Mouse (Mus musculus) embryonic facial prominence, embryonic 10.5 days (tissue): ENCODE measurements at regions not wholly inside any gene's neighbourhood (a gene's known extent, or its start where the extent isn't known, plus 50 kb on each side); places are given as distances from the start of the nearest gene placed in this dataset.

Experiments used
- DNase-seq: peaks from one replicate; pipeline ENCODE4 v3.0.0-alpha.2; 2017; ENCODE audit warnings: low spot score
- H3K27ac ChIP-seq: fragments of 300-500 bp; sonication (generic); replicated peaks from 2 replicates; pipeline ENCODE4 v1.5.1; 2016; ENCODE audit warnings: mild to moderate bottlenecking
- H3K27me3 ChIP-seq: fragments of 300-500 bp; sonication (generic); replicated peaks from 2 replicates; pipeline ENCODE4 v1.6.1; 2016; ENCODE audit warnings: low read depth, mild to moderate bottlenecking; ENCODE audit not compliant: poor library complexity, severe bottlenecking
- H3K36me3 ChIP-seq: fragments of 300-500 bp; sonication (generic); replicated peaks from 2 replicates; pipeline ENCODE4 v1.6.1; 2016; ENCODE audit warnings: mild to moderate bottlenecking, moderate library complexity
- H3K4me1 ChIP-seq: fragments of 300-500 bp; sonication (generic); 2 replicates; pipeline ENCODE4 v1.6.1; 2016
- H3K4me3 ChIP-seq: fragments of 300-500 bp; sonication (generic); 2 replicates; pipeline ENCODE4 v1.5.1; 2016; ENCODE audit warnings: mild to moderate bottlenecking, moderate library complexity
- H3K9me3 ChIP-seq: fragments of 300-500 bp; sonication (generic); 2 replicates; pipeline ENCODE4 v1.6.1; 2016; ENCODE audit warnings: mild to moderate bottlenecking
- WGBS: fragments of 180-500 bp; shearing (Covaris S2); methylation state at CpG from one replicate; pipeline ENCODE4 v1.1.7; 2016; 5-methylcytosine and 5-hydroxymethylcytosine counted together

DNA sequence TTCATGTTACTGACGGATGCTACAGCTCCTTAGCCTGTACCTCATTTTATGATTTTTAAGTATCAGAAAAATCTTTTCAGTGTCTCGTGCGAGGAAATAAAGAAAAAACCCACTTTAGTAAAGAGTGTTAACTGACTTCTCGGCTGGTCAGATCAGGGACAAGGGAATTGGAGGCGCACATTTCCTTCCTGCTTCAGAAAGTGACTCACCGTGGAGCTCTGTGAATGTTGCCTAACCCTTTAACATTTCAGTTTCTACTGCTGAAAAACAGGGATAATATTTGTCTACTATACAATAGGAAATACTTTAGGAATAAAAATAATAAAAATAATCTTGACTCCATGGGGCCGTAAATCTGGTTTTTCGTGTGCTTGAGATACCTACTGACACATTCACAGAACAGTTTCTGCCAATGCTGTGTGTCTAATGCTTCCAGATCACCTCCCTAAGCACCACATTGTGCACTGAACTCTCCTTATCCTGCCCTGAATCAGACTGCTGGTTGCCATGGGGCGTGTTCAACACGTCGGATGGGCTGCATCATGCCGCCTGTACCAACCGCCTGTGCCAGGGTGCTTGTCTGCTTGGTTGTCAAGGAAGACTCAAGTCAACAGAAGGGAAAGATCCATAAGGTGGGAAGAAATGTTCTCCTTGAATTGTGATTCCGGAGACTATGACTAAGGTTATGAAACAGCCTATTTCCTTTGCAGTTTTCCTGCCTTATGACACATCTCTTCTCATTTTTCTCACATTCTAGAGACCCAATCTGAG lies 246.3 kb downstream of the Ikzf2 start:
- Histone ChIP-seq H3K27ac (no peak overlapping the region), H3K4me1 (peaks cover 3% of the 10 kb centered on the region; the same call in 1 of the 2 replicates), H3K9me3 (no peaks in the 10 kb centered on the region), H3K36me3 (no peaks in the 10 kb centered on the region), H3K27me3 (no peaks in the 10 kb centered on the region), H3K4me3 (no peak overlapping the region)
- WGBS = 93% methylated on average over 14 of the region's 14 CpGs
- DNase-seq = no peak

DNA sequence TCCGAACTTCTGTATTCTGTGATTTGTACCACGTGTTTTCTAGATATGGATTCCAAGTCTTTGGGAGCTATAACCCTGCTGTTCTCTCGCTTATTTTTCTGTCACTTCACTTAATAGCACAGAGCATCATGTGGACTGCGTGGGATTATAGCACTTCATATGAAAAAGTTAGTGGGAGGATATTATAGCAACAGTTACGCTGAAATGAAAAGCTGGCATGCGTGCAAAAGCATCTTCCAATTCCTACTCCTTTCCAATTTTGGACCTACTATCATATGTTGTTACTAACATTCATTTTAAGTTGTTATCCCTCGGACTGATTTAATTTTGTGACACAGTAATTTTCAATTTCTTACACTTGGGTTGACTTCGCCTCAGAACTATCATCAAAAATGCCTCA lies 250.0 kb downstream of the Ikzf2 start:
- Histone ChIP-seq H3K36me3 (no peaks in the 10 kb centered on the region), H3K27me3 (no peaks in the 10 kb centered on the region), H3K4me3 (no peak overlapping the region), H3K4me1 (peaks cover 7% of the 10 kb centered on the region), H3K27ac (no peak overlapping the region), H3K9me3 (no peaks in the 10 kb centered on the region)
- DNase-seq = no peak
- WGBS = 93% methylated on average over 8 of the region's 8 CpGs

GRCm38 (mm10) chr1:69433655-69434357 lies 253.2 kb downstream of the Ikzf2 start:
- H3K4me1 ChIP-seq = peaks cover 10% of the 10 kb centered on the region
- H3K9me3 ChIP-seq = no peaks in the 10 kb centered on the region
- H3K36me3 ChIP-seq = no peaks in the 10 kb centered on the region
- DNase-seq = no peak
- 49% methylated on average over 8 of the region's 8 CpGs for WGBS
- H3K27ac ChIP-seq = no peak overlapping the region
- H3K27me3 ChIP-seq = no peaks in the 10 kb centered on the region
- no peak overlapping the region for H3K4me3 ChIP-seq

DNA sequence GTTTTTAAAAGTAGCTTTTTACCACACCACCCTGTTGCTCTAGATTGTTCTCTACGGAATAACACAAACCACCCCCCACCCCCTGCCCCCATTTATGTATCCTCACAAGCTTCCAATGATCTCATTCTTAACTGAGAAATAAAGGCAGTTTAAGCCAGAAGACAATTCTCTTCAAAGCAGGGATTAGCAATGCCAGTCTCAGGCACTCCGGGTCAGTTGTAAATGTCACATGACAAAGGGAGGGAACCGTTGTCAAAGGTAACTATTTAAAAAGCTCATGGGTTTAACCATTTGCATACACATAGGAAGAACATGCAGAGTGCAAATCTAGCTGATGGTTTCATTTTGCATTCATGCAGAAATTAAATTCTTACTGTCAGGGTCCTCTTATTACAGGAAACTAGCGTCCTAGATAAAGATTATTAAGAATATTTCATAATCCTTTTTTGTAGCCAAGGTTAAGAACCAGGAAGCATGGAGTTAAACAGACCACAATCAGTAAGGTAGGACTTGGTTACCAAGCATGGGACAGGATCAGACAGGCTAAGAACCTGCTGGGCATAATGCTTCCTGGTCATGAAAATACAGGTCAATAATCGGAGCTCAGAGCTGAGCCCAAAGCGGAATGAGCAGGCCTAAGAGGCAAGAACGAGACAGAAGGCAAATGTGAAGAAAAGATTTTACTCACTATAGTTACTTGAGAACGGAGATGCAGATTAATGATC lies 256.2 kb downstream of the Ikzf2 start:
- no peaks in the 10 kb centered on the region for H3K36me3 ChIP-seq
- H3K9me3 ChIP-seq = no peaks in the 10 kb centered on the region
- no peak overlapping the region for H3K27ac ChIP-seq
- no peaks in the 10 kb centered on the region for H3K27me3 ChIP-seq
- H3K4me1 ChIP-seq = peaks cover 7% of the 10 kb centered on the region
- DNase-seq = no peak
- no peak overlapping the region for H3K4me3 ChIP-seq
- 64% methylated on average over 8 of the region's 8 CpGs for WGBS

- peaks cover 7% of the 10 kb centered on the region for H3K4me1 ChIP-seq
- no peak overlapping the region for H3K4me3 ChIP-seq
- H3K9me3 ChIP-seq = no peaks in the 10 kb centered on the region
- H3K27ac ChIP-seq = no peak overlapping the region
- 70% methylated on average over 5 of the region's 5 CpGs for WGBS
- H3K27me3 ChIP-seq = no peaks in the 10 kb centered on the region
- no peak for DNase-seq
- no peaks in the 10 kb centered on the region for H3K36me3 ChIP-seq
Measured at GRCm38 (mm10) chr1:69429632-69430031, 257.4 kb downstream of the Ikzf2 start.

GRCm38 (mm10) chr1:69397676-69398075 lies 289.4 kb downstream of the Ikzf2 start:
- no peak overlapping the region for H3K27ac ChIP-seq
- no peaks in the 10 kb centered on the region for H3K27me3 ChIP-seq
- WGBS = 83% methylated on average over 2 of the region's 2 CpGs
- no peaks in the 10 kb centered on the region for H3K36me3 ChIP-seq
- no peaks in the 10 kb centered on the region for H3K4me1 ChIP-seq
- H3K4me3 ChIP-seq = no peak overlapping the region
- no peak for DNase-seq
- H3K9me3 ChIP-seq = peaks cover 20% of the 10 kb centered on the region; the same call in 1 of the 2 replicates

DNA sequence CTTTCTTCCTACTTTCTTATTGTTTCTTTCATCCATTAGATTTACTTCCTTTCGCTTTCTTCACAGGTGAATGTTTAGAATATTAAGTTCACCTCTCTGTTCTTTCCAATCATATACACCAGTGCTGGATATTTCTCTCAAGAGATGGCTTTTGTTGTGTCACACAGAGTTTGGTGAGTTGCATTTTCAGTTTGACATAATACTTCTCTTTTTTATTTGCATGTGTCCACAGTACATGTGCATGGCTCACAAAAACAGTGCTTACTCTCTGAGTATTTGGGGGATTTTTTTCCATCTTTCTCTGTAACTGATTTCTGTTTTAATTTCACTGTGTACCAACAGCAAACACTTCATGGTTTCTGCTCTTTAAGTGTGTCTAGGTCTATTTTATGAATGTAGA lies 274.5 kb upstream of the Erbb4 start:
- no peak overlapping the region for H3K4me3 ChIP-seq
- 93% methylated on average over 1 of the region's 1 CpGs for WGBS
- H3K27me3 ChIP-seq = no peaks in the 10 kb centered on the region
- peaks cover 7% of the 10 kb centered on the region for H3K9me3 ChIP-seq
- peaks cover 3% of the 10 kb centered on the region; the same call in 1 of the 2 replicates for H3K36me3 ChIP-seq
- DNase-seq = no peak
- no peaks in the 10 kb centered on the region for H3K4me1 ChIP-seq
- no peak overlapping the region for H3K27ac ChIP-seq

- no peaks in the 10 kb centered on the region for H3K27me3 ChIP-seq
- H3K27ac ChIP-seq = no peak overlapping the region
- 88% methylated on average over 7 of the region's 7 CpGs for WGBS
- H3K36me3 ChIP-seq = peaks cover 3% of the 10 kb centered on the region; the same call in 1 of the 2 replicates
- H3K4me1 ChIP-seq = no peaks in the 10 kb centered on the region
- DNase-seq = no peak
- no peak overlapping the region for H3K4me3 ChIP-seq
- H3K9me3 ChIP-seq = peaks cover 14% of the 10 kb centered on the region
Measured at GRCm38 (mm10) chr1:69379741-69380140, 271.9 kb upstream of the Erbb4 start.

GRCm38 (mm10) chr1:69376923-69377706 lies 269.3 kb upstream of the Erbb4 start:
- Histone ChIP-seq H3K9me3 (peaks cover 14% of the 10 kb centered on the region), H3K4me3 (no peak overlapping the region), H3K4me1 (no peaks in the 10 kb centered on the region), H3K27ac (no peak overlapping the region), H3K36me3 (peaks cover 3% of the 10 kb centered on the region; the same call in 1 of the 2 replicates), H3K27me3 (no peaks in the 10 kb centered on the region)
- WGBS = 96% methylated on average over 46 of the region's 46 CpGs
- DNase-seq = no peak

DNA sequence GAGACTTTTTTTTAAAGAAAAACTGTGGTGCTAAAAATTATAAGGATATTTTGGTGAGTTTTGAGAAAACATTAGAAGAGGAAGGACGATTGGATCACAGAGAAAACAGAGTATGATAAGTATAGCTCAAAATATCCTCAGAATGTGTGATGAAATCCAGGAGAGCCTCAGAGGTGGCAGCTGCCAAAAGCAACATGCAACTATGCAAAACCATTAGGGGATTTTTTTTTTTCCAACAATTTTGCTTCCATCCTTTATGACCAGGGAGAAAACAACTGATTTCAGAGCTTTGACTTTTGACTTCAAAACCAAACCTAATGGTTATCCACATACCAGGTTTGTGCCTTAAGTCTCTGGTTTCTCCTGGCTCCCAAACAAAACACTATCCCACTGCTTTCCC lies 267.4 kb upstream of the Erbb4 start:
- peaks cover 3% of the 10 kb centered on the region; the same call in 1 of the 2 replicates for H3K36me3 ChIP-seq
- H3K27me3 ChIP-seq = no peaks in the 10 kb centered on the region
- no peak for DNase-seq
- WGBS = 45% methylated on average over 1 of the region's 1 CpGs
- peaks cover 14% of the 10 kb centered on the region for H3K9me3 ChIP-seq
- no peaks in the 10 kb centered on the region for H3K4me1 ChIP-seq
- no peak overlapping the region for H3K4me3 ChIP-seq
- H3K27ac ChIP-seq = no peak overlapping the region

- WGBS = 97% methylated on average over 2 of the region's 2 CpGs
- H3K9me3 ChIP-seq = no peaks in the 10 kb centered on the region
- H3K27ac ChIP-seq = no peak overlapping the region
- H3K4me3 ChIP-seq = no peak overlapping the region
- no peak for DNase-seq
- no peaks in the 10 kb centered on the region for H3K27me3 ChIP-seq
- H3K4me1 ChIP-seq = no peaks in the 10 kb centered on the region
- H3K36me3 ChIP-seq = no peaks in the 10 kb centered on the region
Measured at GRCm38 (mm10) chr1:69370078-69370477, 262.2 kb upstream of the Erbb4 start.

DNA sequence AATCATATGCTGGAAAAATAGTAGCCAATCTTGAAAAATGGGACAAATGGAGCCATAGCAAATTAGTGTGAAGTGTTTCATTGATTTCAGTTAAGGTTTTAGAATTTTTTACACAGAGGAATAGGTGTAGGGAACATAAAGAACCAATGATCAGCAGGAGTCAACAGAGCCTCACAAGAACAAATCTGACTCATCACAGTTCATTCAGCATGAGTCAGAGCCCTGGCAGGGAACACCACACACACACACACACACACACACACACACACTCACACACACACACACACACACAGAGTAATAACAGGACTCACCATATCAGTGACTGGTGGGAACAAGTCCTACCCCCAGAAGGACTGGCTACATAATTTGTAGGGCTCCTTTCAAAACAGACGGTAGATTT lies 259.7 kb upstream of the Erbb4 start:
- WGBS = 71% methylated on average over 1 of the region's 1 CpGs

More for the DNA sequence above, 259.7 kb upstream of the Erbb4 start:
- Histone ChIP-seq H3K4me3 (no peak overlapping the region), H3K9me3 (no peaks in the 10 kb centered on the region), H3K27ac (no peak overlapping the region), H3K36me3 (no peaks in the 10 kb centered on the region), H3K27me3 (no peaks in the 10 kb centered on the region), H3K4me1 (no peaks in the 10 kb centered on the region)
- DNase-seq = no peak
